ENCODE assay signal across 24 mouse cellular contexts in the genomic region with DNA sequence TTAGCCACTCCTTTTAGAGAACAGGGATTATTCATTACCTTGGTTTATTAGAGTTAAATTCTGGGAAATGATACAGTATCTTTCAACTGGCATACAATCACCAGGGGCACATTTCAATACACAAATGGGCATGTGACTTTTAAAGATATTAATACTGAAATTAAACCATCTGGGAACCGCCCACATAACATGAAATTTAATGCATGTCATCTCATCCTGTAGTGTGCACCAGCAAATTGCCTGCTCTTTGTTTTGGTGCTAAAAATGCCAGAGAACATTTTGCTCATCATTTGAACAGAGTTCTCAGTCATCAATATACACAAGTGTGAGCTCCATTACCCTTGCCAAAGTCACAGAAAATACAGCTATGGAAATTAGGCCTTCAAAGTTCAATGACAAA.
A peak's percentile ranks its signal among the peaks of the same experiment; 100 is the strongest.
DNase-seq lines count a peak whose midpoint lies in the region; ATAC-seq and TF ChIP-seq lines count a peak whose summit lies in the region.
"Had no signal": no experiment of that assay in that cellular context is flagged by ENCODE, and none has a peak within 500 bp of the region (broad histone marks: within the 10 kb centered on the region; RNA-seq: fewer than 3 reads in every experiment).

No protein-coding gene starts in this region.

- H3K4me2 ChIP-seq in liver, postnatal 0 days (ENCODE audit: low read depth, low read length), result no peak overlapping the region
- H3K4me2 ChIP-seq in midbrain, embryonic 13.5 days (replicated peaks), result no peak overlapping the region
- H3K4me2 ChIP-seq: embryonic facial prominence, embryonic 13.5 days; embryonic facial prominence, embryonic 15.5 days; forebrain, embryonic 12.5 days had no signal

- no peaks in the 10 kb centered on the region for H3K4me1 ChIP-seq in limb, embryonic 10.5 days
- H3K4me1 ChIP-seq in liver, postnatal 0 days (ENCODE audit: insufficient read depth), result no peaks in the 10 kb centered on the region
- no peaks in the 10 kb centered on the region for H3K4me1 ChIP-seq in midbrain, embryonic 13.5 days (replicated peaks)
- H3K4me1 ChIP-seq: embryonic facial prominence, embryonic 13.5 days; embryonic facial prominence, embryonic 15.5 days; forebrain, embryonic 10.5 days; forebrain, embryonic 12.5 days had no signal

- WGBS in limb, embryonic 10.5 days, result 89% methylated on average over 1 of the region's 1 CpGs
- whole genome bisulfite sequencing in liver, postnatal 0 days (ENCODE audit: insufficient replicate concordance), result 73% methylated on average over 1 of the region's 1 CpGs
- 94% methylated on average over 1 of the region's 1 CpGs for WGBS in midbrain, embryonic 13.5 days

- H3K27ac ChIP-seq in layer of hippocampus, adult 2 months, result peak overlapping the region; percentile 58
- no peak overlapping the region for H3K27ac ChIP-seq in limb, embryonic 10.5 days
- no peak overlapping the region for H3K27ac ChIP-seq in liver, postnatal 0 days (ENCODE audit: low read depth)
- H3K27ac ChIP-seq in midbrain, embryonic 13.5 days, result no peak overlapping the region
- H3K27ac ChIP-seq: embryonic facial prominence, embryonic 13.5 days; embryonic facial prominence, embryonic 15.5 days; forebrain, embryonic 10.5 days; forebrain, embryonic 12.5 days had no signal

- H3K27me3 ChIP-seq in limb, embryonic 10.5 days (ENCODE audit: low read depth, poor library complexity, severe bottlenecking), result no peaks in the 10 kb centered on the region
- H3K27me3 ChIP-seq in liver, postnatal 0 days (ENCODE audit: insufficient read depth, low read length), result no peaks in the 10 kb centered on the region
- H3K27me3 ChIP-seq in midbrain, embryonic 13.5 days, result no peaks in the 10 kb centered on the region
- H3K27me3 ChIP-seq: embryonic facial prominence, embryonic 13.5 days; embryonic facial prominence, embryonic 15.5 days; forebrain, embryonic 12.5 days had no signal

- peak; percentile 4 to 78 for DNase-seq in layer of hippocampus, adult 18-20 months (ENCODE audit: low spot score in 2 of 2)
- DNase-seq in layer of hippocampus, postnatal 10 days (ENCODE audit: low spot score in 2 of 2), result no peak
- DNase-seq in layer of hippocampus, adult 2 months (ENCODE audit: low spot score in 2 of 2), result peak; percentile 18 to 59
- peak; percentile 37 for DNase-seq in layer of hippocampus, adult 9-10 months (ENCODE audit: low spot score)
- DNase-seq in limb, embryonic 10.5 days (ENCODE audit: low spot score), result no peak
- no peak for DNase-seq in liver, postnatal 0 days
- DNase-seq: adrenal gland, adult 2 months; adrenal gland, postnatal 14 days; adrenal gland, postnatal 36 days; cerebellum, adult 11 months; cerebellum, adult 18-20 months; cerebellum, adult 8-10 months; cerebellum, adult 9-11 months; cerebellum, postnatal 14 days; cerebellum, postnatal 36 days; embryo, embryonic 11 days had no signal

- no peak overlapping the region for H3K9ac ChIP-seq in liver, postnatal 0 days (replicated peaks)
- no peak overlapping the region for H3K9ac ChIP-seq in midbrain, embryonic 13.5 days (replicated peaks)
- H3K9ac ChIP-seq: embryonic facial prominence, embryonic 13.5 days; embryonic facial prominence, embryonic 15.5 days; forebrain, embryonic 12.5 days had no signal

- no peak for TF ChIP-seq EP300 in liver, postnatal 0 days (IDR thresholded peaks at IDR 0.05; ENCODE audit: low read depth)

- no peaks in the 10 kb centered on the region for H3K9me3 ChIP-seq in limb, embryonic 10.5 days (replicated peaks)
- no peaks in the 10 kb centered on the region for H3K9me3 ChIP-seq in liver, postnatal 0 days (ENCODE audit: low read length)
- H3K9me3 ChIP-seq in midbrain, embryonic 13.5 days, result no peaks in the 10 kb centered on the region
- H3K9me3 ChIP-seq: embryonic facial prominence, embryonic 13.5 days; embryonic facial prominence, embryonic 15.5 days; forebrain, embryonic 10.5 days; forebrain, embryonic 12.5 days had no signal

- ATAC-seq in liver, postnatal 0 days, result no peak
- no peak for ATAC-seq in midbrain, embryonic 13.5 days
- ATAC-seq: forebrain, embryonic 14.5 days; forebrain, embryonic 16.5 days had no signal

- no peak for TF ChIP-seq CTCF in layer of hippocampus, adult 2 months (conservative IDR thresholded peaks at IDR 0.05)
- no peak for TF ChIP-seq CTCF in liver, postnatal 0 days (IDR thresholded peaks at IDR 0.05; ENCODE audit: low read depth)

- H3K36me3 ChIP-seq in limb, embryonic 10.5 days, result no peaks in the 10 kb centered on the region
- no peaks in the 10 kb centered on the region for H3K36me3 ChIP-seq in liver, postnatal 0 days (replicated peaks; ENCODE audit: insufficient read depth, low read length)
- no peaks in the 10 kb centered on the region for H3K36me3 ChIP-seq in midbrain, embryonic 13.5 days
- H3K36me3 ChIP-seq: embryonic facial prominence, embryonic 13.5 days; embryonic facial prominence, embryonic 15.5 days; forebrain, embryonic 10.5 days; forebrain, embryonic 12.5 days had no signal

- no peak overlapping the region for H3K4me3 ChIP-seq in layer of hippocampus, adult 2 months
- H3K4me3 ChIP-seq in limb, embryonic 10.5 days, result no peak overlapping the region
- no peak overlapping the region for H3K4me3 ChIP-seq in liver, postnatal 0 days (ENCODE audit: low read depth, low read length)
- no peak overlapping the region for H3K4me3 ChIP-seq in midbrain, embryonic 13.5 days (replicated peaks)
- H3K4me3 ChIP-seq: embryonic facial prominence, embryonic 13.5 days; embryonic facial prominence, embryonic 15.5 days; erythroblast, embryonic 14.5 days; forebrain, embryonic 10.5 days; forebrain, embryonic 12.5 days had no signal

Comparison
In these comparisons a context has a peak if more than half of its experiments do, and no peak if none do; other contexts are left out.
1. DNase-seq: peak in layer of hippocampus, adult 18-20 months (2 of 2), layer of hippocampus, adult 2 months (2 of 2) and layer of hippocampus, adult 9-10 months (single experiment); none in layer of hippocampus, postnatal 10 days (0 of 2), limb, embryonic 10.5 days (single experiment) and liver, postnatal 0 days (single experiment).